Mouse (Mus musculus) cortical plate, adult 2 months (tissue): ENCODE data around the gene Gm43302. TPM values are rescaled to one million over a fixed set of nuclear protein-coding genes. Genes with fewer than 3 reads are reported as not detected.

Experiments used
- H3K27ac ChIP-seq: fragments of 200-500 bp; 2 replicates; pipeline ENCODE4 v1.5.1; 2012; ENCODE audit warnings: low read length, control low read depth, inconsistent platforms; ENCODE audit not compliant: insufficient read depth
- H3K4me1 ChIP-seq: fragments of 200-500 bp; 2 replicates; pipeline ENCODE4 v1.6.1; 2011; ENCODE audit warnings: low read length; ENCODE audit not compliant: control insufficient read depth, insufficient read depth
- H3K4me3 ChIP-seq: fragments of 200-500 bp; 2 replicates; pipeline ENCODE4 v1.5.1; 2011; ENCODE audit warnings: mild to moderate bottlenecking, low read length, control low read depth; ENCODE audit not compliant: insufficient read depth
- CTCF ChIP-seq: fragments of 200-500 bp; IDR thresholded peaks from 2 replicates; pipeline ENCODE4 v1.5.1; 2011; ENCODE audit warnings: mild to moderate bottlenecking, control low read depth, low read length; ENCODE audit not compliant: insufficient read depth; ENCODE audit errors: extremely low read depth
- POLR2A ChIP-seq: fragments of 200-500 bp; IDR thresholded peaks from 2 replicates; pipeline ENCODE4 v1.6.1; 2011; ENCODE audit warnings: mild to moderate bottlenecking, low read length, control low read depth; ENCODE audit not compliant: insufficient read depth; ENCODE audit errors: extremely low read depth
- polyA plus RNA-seq: library from polyadenylated mRNA; depleted of rRNA; stranded (reverse); fragments of >200 nt; gene quantifications from 2 replicates; pipeline ENCODE4 v1.2.3, GENCODE M21; 2012; rRNA removed

Gm43302 gene
- polyA plus RNA-seq, 1 experiment = 0.31 TPM

DNA sequence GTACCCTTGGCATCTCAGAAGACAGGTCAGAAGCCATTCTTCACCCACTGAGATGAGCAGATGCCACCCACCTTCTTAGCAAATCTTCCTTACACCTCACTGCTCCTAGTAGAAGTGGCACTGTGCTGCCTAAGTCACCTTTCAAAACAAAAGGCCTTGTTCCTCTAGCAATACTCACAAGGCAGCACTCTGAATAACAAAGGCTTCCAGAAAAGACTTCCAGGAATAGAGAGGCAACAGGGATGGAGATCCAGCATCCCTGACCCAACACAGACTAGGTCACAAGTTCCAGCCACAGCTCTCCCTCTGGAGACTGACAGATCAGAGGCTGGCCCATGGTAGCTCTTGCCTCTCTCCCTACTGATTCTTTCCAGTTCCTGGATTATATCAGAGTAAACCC, 112.0 kb downstream of the Gm43302 start:
- Histone ChIP-seq H3K4me3 (no peak overlapping the region), H3K27ac (no peak overlapping the region), H3K4me1 (no peaks in the 10 kb centered on the region)
- TF ChIP-seq POLR2A = no peak
- TF ChIP-seq CTCF = no peak

Other genes with a start within 250 kb of the Gm43302 start
- 3.7 and 3.9 TPM in 2 replicates for gene Gbp9, start 154.2 kb downstream of the Gm43302 start, polyA plus RNA-seq
- 0.17 and 0.44 TPM in 2 replicates for gene Gbp8, start 154.2 kb downstream of the Gm43302 start, polyA plus RNA-seq
- 2.3 and 3.4 TPM in 2 replicates for gene Gbp4, start 154.1 kb downstream of the Gm43302 start, polyA plus RNA-seq
- 0.06 and 0.42 TPM in 2 replicates for gene Gbp10, start 54.2 kb downstream of the Gm43302 start, polyA plus RNA-seq
- gene Gbp6, start within 50 bp of the Gm43302 start, polyA plus RNA-seq = 1.4 and 1.8 TPM in 2 replicates
- gene Lrrc8b, start 122.1 kb upstream of the Gm43302 start, polyA plus RNA-seq = 57.0 and 58.2 TPM in 2 replicates
- gene Lrrc8c, start 225.7 kb upstream of the Gm43302 start, polyA plus RNA-seq = 13.1 and 14.0 TPM in 2 replicates